Mouse (Mus musculus): Measurements from ENCODE around the gene Dpf3.

Gene Dpf3

DNA sequence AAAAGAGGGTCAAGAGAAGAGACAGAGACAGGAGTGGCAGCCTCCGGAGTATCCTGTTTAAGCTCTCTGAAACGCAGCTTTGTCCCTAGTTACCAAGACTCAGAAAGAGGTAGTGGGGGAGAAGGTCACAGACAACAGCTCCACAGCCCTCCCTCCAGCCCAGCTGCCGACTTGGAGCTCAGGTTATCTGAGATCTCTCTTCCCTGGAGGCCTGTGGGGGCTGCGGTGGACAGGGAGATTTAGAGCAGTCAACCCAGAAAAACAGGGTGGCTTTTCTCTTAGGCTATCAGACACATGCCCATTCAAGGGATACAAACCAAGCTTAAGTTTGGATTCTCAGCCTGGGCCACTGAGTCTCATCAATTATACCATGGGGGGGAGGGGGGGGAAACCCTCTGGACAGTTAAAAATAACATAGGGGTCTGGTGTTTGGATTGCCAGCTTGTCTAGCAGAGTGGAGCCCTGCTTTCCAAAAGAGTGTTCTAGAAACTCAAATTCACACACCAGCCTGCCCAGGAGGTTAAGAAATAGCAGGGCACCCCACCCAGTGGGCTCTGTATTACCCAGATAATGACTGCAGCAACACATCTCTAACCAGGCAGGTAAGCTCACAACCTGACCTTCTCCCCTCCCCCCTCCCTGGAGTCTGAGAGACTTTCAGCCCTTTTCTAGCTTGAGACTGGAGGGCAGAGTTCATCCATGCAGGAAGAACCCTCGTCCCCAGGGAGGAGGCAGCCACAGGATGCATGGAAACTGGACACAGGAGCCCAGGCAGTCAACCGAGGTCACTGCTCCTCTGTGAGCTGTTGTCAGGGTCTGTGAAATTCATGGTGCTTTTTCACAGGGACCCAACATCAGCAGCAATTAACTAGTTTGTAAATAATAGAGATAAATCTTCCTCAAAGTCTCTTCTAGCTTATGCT, 20.7 kb downstream of the Dpf3 start:
- DNase-seq (ENCODE audit: low read depth, low spot score), result no peak

DNA sequence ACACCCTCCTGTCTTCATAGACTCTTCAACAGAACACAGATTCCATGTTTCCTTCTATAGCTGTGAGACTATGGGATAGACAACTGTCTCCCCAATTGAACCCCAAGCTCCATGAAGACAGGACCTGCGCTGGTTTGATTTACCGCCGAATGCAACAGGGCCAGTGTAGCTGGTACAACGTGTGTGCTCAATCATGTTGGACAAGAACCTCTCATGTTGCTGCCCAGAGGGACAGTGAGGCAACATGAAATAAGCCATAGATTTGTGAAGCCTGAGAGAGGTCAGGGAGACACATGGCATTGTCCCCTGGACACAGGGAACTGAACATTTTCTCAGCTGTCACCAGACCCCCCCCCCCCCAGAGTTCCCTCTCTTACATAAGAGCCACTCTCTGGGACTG, 21.5 kb downstream of the Dpf3 start:
- no peak for DNase-seq (ENCODE audit: low read depth, low spot score)

DNA sequence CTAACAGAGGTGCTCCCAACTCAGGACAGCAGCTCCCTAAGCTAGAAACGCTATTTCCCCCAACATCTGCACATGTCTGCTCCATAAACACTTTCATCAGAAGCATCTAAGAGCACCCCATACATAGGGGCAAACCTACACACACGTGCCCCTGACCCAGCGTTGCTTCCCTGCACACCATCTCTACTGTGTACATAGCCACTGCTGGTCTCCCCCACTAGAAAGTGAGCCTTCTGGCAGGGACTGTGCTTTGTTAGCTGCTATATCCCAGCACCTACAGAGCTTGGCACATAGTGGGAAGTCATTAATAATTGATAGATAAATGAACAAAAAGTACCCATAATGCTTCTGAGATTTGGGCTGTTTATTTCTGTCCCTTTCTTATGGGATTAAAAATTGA, 27.2 kb downstream of the Dpf3 start:
- no peak for DNase-seq (ENCODE audit: low read depth, low spot score)

DNA sequence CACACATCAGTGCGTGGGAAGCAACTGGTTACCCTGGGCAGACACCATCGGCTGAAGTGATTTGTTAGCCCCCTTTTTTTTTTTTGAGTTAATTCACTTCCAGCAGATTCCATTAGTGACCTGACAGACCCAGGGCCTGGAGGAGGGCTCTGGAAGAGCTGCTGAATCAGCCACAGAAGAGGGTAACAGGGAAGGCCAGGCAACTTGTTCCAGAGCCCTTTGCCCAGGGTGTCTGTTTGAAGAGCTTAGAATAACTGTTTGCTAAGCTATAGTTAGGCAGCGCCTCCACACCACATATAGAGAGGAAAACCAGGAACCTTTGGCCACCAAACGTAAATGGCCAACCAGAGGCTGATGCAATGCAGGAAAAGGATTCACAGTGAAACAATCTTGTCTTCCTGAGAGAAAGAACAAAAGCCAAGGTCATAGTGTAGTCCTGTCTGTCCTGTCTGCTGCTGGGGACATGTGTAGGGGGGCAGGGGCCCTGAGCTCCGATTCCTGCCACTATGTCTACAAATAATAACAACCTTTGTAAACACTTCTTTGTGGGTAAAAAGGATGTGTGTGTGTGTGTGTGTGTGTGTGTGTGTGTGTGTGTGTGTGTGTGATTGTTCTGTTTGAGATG, 32.7 kb downstream of the Dpf3 start:
- DNase-seq (ENCODE audit: low read depth, low spot score), result no peak

DNA sequence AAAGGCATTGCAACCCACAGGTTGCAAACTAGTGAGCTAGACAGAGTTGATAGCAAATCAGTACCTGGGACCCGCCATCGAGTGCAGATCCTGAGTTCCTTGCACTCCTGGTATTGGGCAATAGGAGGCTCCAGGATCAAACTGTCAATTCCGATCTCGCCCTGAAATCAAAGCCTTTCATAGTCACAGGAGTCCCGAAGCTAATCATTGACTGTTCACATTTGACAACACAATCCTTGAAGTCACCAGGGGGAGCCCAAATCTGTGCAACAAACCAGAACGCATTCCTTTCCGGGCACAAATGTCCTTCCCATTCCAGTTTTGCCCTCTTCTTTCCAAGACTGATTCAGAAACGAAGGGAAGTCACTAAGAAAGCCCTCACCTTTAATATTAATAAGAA, 35.7 kb downstream of the Dpf3 start:
- no peak for DNase-seq (ENCODE audit: low read depth, low spot score)

DNA sequence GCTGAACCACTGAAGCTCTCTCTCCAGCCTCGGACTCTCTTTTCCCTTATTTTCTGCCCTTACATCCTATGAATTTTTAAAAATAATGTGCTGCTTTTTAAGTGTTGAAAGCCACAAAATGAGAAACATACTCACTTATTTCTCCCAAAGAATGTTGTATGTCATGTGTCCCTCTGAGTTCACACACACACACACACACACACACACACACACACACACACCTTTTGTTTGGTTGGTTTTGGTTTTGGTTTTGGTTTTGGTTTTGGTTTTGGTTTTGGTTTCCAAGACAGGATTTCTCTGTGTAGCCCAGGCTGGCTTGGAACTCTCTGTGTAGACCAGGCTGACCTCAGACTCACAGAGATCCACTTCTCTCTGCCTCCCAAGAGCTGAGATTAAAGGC, 37.0 kb downstream of the Dpf3 start:
- DNase-seq (ENCODE audit: low read depth, low spot score), result no peak

DNA sequence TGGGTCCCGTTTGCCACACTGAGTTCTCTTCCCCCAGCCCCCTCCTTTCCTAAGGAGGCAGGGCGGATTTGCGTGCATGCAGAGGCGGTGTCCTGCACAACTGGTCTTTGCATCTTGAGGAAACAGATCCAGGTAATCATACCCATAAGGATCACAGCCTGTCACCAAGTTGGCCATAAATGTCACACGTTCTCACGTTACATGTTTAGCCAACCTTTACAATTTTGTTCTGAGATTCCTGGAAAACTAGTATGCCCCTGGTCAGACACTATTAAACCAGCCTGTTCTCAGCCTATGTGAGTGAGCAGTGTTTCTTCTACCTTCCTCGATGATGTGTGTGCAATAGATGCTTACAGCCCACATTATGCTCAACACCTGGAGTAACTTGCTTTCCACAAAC, 38.3 kb downstream of the Dpf3 start:
- DNase-seq (ENCODE audit: low read depth, low spot score), result peak; percentile 80

DNA sequence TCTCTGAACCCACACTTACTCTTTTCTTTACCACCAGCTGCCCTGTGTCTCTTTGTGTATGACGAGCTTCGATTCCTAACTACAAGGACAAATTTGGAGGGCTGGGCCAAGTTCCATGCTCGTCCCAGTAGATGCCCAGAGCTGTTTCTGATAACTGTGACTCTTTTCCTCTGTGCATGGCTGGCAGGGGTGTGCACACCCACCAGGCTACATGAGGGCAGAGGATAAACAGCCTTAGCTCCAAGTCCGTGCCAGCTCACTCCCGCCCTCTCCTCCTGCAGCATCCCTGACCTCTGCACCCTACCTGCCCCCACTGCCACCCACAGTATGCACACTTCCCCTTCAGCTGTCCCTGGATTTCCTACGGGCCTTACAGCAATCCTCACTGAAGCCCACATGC, 41.9 kb downstream of the Dpf3 start:
- DNase-seq (ENCODE audit: low read depth, low spot score), result no peak

DNA sequence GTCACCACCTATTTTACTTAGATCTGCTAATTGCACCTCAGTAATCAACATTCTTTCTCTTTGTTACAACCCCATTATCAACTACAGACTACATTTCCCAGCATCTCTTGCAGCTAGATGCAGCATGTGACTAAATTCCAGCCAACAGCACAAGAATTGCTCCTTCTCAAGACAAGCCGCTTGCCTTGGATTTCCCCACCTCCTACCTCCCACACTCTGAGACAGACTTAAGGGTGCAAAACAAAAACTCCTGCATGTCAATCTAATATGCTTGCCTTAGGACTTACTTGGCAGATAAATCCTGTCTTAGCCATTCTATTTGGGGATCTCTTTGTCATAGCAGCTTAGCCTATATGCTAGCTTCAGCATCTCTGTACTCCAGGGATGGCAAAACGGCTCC, 43.1 kb downstream of the Dpf3 start:
- no peak for DNase-seq (ENCODE audit: low read depth, low spot score)

DNA sequence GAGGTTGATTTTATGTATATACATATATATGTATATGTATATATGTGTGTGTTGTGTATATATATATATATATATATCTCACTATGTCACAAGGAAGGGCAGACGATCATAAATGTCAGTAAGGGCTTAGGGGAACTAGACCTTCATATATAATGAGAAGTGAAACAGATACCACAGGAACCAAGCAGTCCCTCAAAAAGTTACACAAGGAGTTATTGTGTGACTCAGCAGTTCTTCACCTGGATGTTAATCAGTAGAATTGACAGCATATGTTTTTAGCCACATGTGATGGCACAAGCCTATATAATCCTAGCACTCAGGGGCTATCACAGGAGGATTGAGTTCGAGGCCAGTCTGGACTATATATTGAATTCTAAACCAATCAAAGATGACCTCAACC, 49.5 kb downstream of the Dpf3 start:
- no peak for DNase-seq (ENCODE audit: low read depth, low spot score)

DNA sequence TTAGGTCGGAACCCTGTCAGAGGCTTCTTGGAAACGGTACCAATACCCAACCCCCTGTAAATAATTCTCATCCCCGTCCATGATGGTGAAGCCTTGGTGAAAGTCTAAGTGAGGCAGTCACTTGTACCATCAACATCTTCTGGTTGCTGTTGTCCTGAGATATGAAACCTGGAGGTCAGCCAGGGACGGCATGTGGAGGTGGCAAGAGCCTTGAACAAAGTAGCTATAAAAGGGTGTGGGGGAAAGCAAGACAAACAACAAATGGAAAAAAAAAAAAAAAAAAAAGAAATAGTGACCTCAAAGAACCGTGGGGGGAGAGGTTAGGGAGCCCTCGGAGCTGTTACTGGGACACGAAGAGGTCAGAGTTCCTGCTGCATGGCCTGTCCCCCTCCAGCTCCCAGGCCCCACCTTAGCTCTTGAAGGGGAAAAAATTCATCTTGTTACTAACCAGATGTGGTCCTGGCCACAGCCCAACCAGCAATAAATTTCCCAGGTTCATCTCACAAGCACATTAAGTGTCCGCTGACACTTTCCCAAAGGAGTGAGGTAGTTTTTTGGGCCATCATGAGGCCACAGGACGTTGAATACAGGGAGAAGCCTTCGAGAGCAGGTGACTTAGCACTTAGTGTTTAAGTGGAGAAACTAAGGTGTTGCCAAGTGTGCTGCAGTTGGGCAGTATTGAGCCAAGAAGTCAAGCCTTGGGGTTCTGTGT, 53.4 kb downstream of the Dpf3 start:
- no peak for DNase-seq (ENCODE audit: low read depth, low spot score)

DNA sequence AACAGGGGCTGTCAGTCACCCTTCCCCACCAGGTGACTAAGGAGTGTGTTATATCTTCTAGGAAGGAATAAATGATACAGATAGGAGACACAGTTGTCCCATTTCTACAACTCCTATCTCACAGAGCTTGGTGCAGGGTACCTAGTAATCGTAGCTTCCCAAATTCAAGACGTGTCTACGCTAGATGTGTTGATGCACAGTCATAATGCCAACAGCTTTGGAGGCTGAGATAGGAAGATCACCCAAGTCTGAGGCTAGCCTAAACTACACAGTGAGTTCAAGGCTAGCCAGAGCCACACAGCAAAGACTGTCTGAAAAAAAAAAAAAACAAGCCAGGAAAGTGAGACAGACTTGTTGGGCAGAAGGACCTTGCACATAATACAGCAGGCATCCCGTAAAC, 54.1 kb downstream of the Dpf3 start:
- no peak for DNase-seq (ENCODE audit: low read depth, low spot score)

DNA sequence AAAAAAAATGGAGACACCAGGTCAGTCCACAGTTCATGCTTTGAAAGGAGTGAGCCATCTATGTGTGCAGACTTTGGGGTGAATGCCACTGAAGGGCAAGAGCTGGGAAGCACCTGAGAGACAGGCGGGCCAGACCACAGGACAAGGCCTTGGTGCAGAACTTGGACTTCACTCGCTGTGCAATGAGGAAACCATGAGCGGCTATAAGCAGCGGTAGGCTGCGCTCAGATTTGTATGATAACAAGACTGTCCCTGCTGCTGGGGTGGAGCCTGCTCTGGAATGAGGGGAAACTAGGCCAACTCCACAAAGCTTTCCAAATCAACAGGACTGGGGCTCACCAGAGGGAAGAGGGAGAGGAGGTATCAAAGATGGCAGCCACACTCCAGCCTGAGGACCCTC, 57.3 kb downstream of the Dpf3 start:
- no peak for DNase-seq (ENCODE audit: low read depth, low spot score)

DNA sequence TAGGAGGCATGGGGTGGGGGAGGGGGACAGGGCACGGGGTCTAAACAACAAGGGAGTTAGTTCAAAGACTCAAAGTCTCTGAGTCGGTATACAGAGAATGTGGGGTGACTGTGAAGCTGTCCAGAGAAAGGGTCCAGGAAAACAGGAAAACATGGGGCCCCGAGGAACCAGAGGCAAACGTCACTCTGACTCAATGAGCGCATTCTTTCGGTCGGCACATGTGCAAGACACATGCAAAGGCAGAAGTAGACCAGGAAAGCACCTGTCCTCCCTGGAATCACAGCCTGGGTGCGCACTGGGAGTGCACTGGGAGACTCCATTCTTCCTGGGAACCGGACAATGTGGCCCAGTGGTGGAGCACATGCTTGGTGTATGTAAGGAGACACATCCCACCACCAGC, 59.5 kb downstream of the Dpf3 start:
- peak; percentile 65 for DNase-seq (ENCODE audit: low read depth, low spot score)

DNA sequence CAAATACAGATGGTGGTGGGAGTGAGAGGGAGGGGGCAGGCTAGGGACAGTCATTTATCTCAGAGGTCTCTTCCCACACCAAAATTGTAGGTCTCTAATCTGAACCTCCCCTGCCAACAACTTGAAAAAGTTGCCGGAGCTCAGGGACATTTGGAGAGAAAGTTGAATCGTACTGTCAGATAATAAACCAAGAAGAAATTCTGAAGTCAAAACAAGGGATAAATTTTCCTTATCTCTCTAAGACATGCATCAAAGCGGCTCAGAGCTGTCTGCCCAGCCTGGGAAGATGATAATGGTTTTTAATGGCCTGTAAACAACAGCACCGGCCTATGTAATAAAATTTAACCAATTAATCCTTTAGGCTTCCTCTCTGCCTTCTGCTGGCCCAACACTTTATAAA, 59.9 kb downstream of the Dpf3 start:
- no peak for DNase-seq (ENCODE audit: low read depth, low spot score)

DNA sequence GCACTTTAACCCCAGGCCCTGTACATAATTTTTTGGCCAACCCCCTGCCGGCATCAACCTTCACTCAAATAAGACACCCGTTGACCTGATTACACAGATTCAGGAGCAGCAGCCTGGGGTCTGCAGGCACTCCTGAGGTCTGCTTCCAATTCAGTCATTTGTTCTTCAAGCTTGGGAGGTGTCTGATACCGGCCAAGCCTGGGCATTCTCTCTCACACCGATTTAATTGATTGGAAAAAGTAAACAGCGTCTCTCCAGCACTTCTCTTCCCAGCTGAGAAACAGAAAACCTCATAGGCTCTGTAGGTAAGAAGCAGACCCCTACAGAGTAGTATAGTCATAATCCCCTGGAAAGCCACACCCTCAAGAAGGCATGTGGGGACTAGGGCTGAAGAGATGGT, 61.2 kb downstream of the Dpf3 start:
- DNase-seq (ENCODE audit: low read depth, low spot score), result no peak

DNA sequence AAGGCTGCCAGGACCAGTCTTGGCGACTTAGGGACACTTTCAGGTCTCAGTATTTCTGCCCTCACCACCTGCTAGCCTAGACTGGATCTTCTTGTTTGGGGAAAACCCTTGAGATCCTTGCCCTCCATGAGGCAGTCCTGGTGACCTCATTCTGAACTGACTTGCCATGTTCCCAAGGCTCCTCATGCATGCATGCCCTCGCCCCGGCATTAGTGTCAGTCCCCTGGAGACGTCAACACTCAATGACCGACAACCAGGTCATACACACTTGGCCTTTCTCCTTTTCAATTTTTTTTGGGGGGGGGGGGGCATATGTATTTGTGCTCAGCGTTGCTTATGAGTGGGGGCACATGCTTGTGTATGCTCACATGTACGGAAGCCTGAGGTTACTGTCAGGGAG, 61.8 kb downstream of the Dpf3 start:
- DNase-seq (ENCODE audit: low read depth, low spot score), result no peak

DNA sequence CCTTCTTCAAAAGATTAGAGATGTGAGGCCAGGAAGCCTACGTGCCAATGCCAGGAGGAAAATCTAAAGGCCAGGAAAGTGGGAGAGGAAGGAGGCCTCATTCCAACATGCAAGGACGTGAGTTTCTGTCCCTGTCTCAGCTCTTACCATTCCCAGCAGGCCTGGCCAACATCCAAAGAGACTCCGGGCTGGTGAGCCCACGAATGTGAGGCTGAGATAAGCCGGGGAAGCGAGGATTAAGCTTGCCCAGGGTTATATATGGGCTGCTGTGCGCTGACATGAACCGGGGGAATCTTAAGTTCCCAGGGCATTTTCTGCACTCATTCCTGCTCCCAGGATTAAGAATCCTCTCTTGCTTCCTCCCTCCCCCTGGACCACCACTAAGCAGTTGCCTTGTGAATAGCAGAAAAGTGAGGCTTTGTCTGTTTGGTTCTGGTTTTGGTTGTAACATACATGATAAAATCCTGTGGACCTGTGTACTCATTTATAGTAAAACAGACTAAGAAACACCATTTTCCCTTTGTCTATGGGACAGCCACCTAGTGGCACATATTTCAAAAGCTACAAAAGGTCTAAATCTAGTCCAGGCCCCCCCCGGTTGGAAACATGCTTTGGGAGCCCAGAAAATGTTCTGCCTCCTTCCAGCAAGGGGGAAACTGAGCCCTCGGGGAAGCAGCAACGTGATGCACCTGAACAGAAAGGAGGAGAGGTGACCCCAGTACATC, 62.6 kb downstream of the Dpf3 start:
- DNase-seq (ENCODE audit: low read depth, low spot score), result no peak

DNA sequence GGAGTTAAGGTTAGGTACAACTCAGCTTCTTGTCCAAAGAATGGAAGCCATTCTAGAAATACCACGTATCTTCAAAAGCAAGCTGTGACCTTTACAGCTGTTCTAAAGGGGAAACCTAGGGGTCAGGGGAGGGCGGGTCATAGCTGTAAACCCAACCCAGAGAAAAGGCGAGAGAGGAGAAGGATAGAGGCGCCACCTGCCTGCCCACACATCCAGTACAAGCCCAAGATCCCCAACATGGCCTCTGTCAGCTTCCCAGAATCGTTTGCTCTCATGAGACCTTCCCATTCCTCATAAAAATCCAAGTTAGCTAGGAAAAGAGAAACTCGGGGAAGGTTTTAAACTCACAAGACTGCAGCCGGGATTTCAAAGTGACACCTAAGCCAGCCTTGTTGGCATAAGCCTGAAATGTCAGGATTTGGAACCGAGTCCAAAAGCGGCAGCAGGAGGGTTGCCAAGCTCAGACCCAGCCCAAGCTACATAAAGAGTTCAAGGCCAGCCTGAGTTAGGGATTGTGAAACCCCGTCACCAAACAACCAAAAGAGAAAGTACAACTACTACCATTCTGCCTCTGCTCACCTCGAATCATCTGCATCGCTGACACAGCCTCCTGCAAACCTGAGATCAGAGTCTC, 63.3 kb downstream of the Dpf3 start:
- no peak for DNase-seq (ENCODE audit: low read depth, low spot score)

DNA sequence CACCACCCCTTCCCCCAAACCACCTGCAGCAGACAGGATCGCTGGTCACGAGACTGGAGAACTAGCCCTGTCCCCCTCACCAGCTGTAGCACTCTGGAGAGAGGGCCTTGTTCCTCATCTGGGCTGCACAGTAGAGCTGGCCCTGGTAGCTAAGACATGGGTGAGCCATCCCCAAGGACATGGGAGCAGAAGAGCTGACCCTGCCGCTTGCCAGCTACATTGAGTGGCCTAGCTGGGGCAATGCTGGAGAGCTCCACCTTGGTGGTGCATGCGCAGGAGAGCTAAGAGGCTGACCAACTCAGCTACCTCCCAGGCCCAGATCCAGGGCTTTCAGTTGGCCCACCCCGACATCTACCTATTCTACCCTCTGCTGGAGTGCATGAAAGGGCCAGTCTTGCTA, 67.2 kb downstream of the Dpf3 start:
- DNase-seq (ENCODE audit: low read depth, low spot score), result no peak

DNA sequence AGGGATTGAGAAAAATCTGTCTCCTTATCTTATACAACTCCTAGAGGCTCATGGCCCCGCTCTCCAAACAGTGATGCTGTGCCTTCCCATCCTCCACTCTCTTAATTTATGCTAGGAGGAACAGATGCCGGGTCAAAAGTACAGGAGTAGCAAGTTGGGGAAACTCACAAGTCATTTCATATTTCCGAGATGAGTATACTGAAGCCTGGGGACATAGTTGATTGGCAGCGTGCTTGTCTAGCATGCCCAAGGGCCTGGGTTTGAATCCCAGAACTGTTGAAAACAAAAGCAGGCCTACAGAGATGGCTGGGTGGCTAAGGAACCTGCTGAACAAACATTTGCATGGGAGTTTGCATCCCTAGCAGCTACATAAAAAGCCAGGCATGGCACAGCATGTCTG, 72.3 kb downstream of the Dpf3 start:
- no peak for DNase-seq (ENCODE audit: low read depth, low spot score)

DNA sequence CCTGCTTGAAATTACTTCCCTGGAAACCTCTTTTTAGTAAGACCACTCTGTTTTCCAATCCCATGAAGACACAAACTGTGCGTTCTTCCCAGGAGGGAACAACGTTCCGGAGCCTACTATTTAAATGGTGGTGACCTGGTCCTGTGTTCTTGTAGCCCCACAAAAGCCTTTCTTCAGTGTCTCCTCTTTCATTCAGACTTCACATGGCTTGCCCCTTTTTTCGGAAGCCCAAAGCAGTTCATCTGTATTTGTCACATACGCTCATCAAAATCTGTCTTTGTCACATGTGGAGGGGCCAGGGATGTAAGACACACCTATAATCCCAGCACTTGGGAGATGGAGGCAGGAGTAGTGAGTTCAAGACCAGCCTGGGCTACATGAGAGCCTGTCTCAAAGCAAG, 73.8 kb downstream of the Dpf3 start:
- no peak for DNase-seq (ENCODE audit: low read depth, low spot score)

All from forelimb bud, embryonic 11.5 days (tissue).